Mouse (Mus musculus): ENCODE data around the gene Olfr718-ps1.

DNA sequence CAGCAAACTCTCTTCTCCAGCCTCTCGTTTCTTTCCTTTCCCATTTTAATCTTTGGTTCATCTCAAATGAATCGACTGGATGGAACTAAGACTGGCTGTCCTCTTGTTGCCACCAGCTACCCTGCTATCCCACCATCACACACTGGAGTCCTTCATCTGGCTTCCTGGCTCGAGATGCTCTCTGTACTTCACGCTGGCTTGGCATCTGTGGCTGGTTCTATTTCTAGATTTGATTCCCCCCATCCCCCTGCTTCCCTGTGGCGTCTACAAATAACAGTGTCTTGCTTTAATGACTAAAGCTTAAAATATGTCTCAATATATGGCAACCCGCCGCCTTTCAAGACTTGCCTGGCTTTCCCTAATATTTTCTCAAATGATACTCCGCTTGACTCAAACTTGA lies 19.5 kb downstream of the Olfr718-ps1 start:
- TF ChIP-seq MAX (IDR thresholded peaks at IDR 0.05) (no peak), CTCF (IDR thresholded peaks at IDR 0.05; ENCODE audit: control insufficient read depth, insufficient read depth, insufficient read length) (no peak), CEBPB (IDR thresholded peaks at IDR 0.05; ENCODE audit: low read depth) (no peak), USF1 (IDR thresholded peaks at IDR 0.05; ENCODE audit: low read depth) (no peak), MYOD1 (IDR thresholded peaks at IDR 0.05; ENCODE audit: control insufficient read depth, insufficient read length, low read depth) (no peak)

Measured in C2C12 (cell line).